Comparison of ENCODE assay signal across 9 mouse cellular contexts in the genomic region with DNA sequence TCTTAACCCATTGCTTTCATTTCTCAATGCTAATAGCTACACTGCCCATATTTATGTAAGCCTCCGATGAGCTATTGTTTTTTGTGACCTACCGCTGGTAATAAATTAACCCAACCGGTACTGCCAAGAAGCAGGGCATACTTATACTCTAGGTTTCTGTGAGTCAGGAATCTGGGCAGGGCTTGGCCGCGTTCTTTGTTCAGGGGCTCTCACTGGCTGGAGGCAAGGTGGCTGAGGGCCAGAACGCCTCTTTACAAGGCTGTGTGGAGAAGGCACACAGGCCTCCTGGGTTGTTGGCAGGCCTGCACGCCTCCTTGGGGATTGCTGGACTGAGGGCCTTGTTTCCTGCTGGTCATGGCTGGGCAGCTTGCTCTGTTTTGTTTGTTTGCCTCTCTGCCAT. TPM values are rescaled to one million over a fixed set of nuclear protein-coding genes. Genes with fewer than 3 reads are reported as not detected.
A peak's percentile ranks its signal among the peaks of the same experiment; 100 is the strongest.
DNase-seq lines count a peak whose midpoint lies in the region; ATAC-seq lines count a peak whose summit lies in the region.
"Had no signal": no experiment of that assay in that cellular context is flagged by ENCODE, and none has a peak within 500 bp of the region (broad histone marks: within the 10 kb centered on the region; RNA-seq: fewer than 3 reads in every experiment).

No protein-coding gene starts in this region.

- no peaks in the 10 kb centered on the region for H3K9me3 ChIP-seq in liver, embryonic 16.5 days (replicated peaks; ENCODE audit: control insufficient read depth, low read length)
- H3K9me3 ChIP-seq in liver, embryonic 11.5 days (ENCODE audit: control insufficient read depth, low read length): no peaks in the 10 kb centered on the region
- H3K9me3 ChIP-seq in hindbrain, embryonic 16.5 days (ENCODE audit: control insufficient read depth, low read length): no peaks in the 10 kb centered on the region
- H3K9me3 ChIP-seq in stomach, embryonic 14.5 days (ENCODE audit: control insufficient read depth, low read depth, low read length): no peaks in the 10 kb centered on the region

- no peak for DNase-seq in liver, embryonic 11.5 days (ENCODE audit: low spot score)
- peak; percentile 31 to 32 for DNase-seq in cerebellum, adult 18-20 months
- DNase-seq in layer of hippocampus, postnatal 36 days: peak; percentile 15 to 63
- no peak for DNase-seq in left cerebral cortex, adult 8-10 months (ENCODE audit: low spot score in 2 of 2)

- H3K27ac ChIP-seq in liver, embryonic 16.5 days (ENCODE audit: low read length): peak overlapping the region; percentile 83
- no peak overlapping the region for H3K27ac ChIP-seq in liver, embryonic 11.5 days (ENCODE audit: low read depth, low read length)
- peak overlapping the region; percentile 59; the same call in 1 of the 2 replicates for H3K27ac ChIP-seq in hindbrain, embryonic 16.5 days (ENCODE audit: low read depth, low read length)
- peak overlapping the region; percentile 70 for H3K27ac ChIP-seq in stomach, embryonic 14.5 days (ENCODE audit: low read length)

- H3K27me3 ChIP-seq in liver, embryonic 16.5 days (ENCODE audit: control insufficient read depth, insufficient read depth, low read depth, low read length): no peaks in the 10 kb centered on the region
- H3K27me3 ChIP-seq in liver, embryonic 11.5 days (replicated peaks; ENCODE audit: control insufficient read depth, insufficient read depth, low read length): no peaks in the 10 kb centered on the region
- H3K27me3 ChIP-seq in hindbrain, embryonic 16.5 days (replicated peaks; ENCODE audit: control insufficient read depth, insufficient read depth, low read length): no peaks in the 10 kb centered on the region
- H3K27me3 ChIP-seq in stomach, embryonic 14.5 days (ENCODE audit: control insufficient read depth, insufficient read depth, low read length): no peaks in the 10 kb centered on the region

- H3K4me2 ChIP-seq in liver, embryonic 16.5 days (ENCODE audit: low read depth, low read length): no peak overlapping the region
- no peak overlapping the region for H3K4me2 ChIP-seq in liver, embryonic 11.5 days
- H3K4me2 ChIP-seq in hindbrain, embryonic 16.5 days (ENCODE audit: low read length): no peak overlapping the region; the same call in 1 of the 2 replicates
- H3K4me2 ChIP-seq in stomach, embryonic 14.5 days (replicated peaks; ENCODE audit: low read depth, low read length): no peak overlapping the region

- H3K9ac ChIP-seq in liver, embryonic 16.5 days (ENCODE audit: low read depth, low read length): no peak overlapping the region
- H3K9ac ChIP-seq in liver, embryonic 11.5 days (ENCODE audit: low read depth, low read length): no peak overlapping the region
- H3K9ac ChIP-seq in hindbrain, embryonic 16.5 days (ENCODE audit: low read depth, low read length): no peak overlapping the region
- no peak overlapping the region for H3K9ac ChIP-seq in stomach, embryonic 14.5 days (replicated peaks; ENCODE audit: low read depth, low read length)

- 51% methylated on average over 7 of the region's 7 CpGs for WGBS in liver, embryonic 16.5 days (ENCODE audit: insufficient replicate concordance)
- WGBS in liver, embryonic 11.5 days: 84% methylated on average over 7 of the region's 7 CpGs
- 28% methylated on average over 7 of the region's 7 CpGs for WGBS in hindbrain, embryonic 16.5 days
- WGBS in stomach, embryonic 14.5 days: 43% methylated on average over 7 of the region's 7 CpGs

- no peak overlapping the region for H3K4me3 ChIP-seq in liver, embryonic 16.5 days (ENCODE audit: low read depth, low read length)
- H3K4me3 ChIP-seq in liver, embryonic 11.5 days (ENCODE audit: low read depth, low read length): no peak overlapping the region
- H3K4me3 ChIP-seq in hindbrain, embryonic 16.5 days (ENCODE audit: low read length): no peak overlapping the region
- H3K4me3 ChIP-seq in stomach, embryonic 14.5 days (ENCODE audit: low read depth, low read length): no peak overlapping the region

- no peaks in the 10 kb centered on the region for H3K36me3 ChIP-seq in liver, embryonic 16.5 days (ENCODE audit: control insufficient read depth, insufficient read depth)
- no peaks in the 10 kb centered on the region for H3K36me3 ChIP-seq in liver, embryonic 11.5 days (ENCODE audit: control insufficient read depth, insufficient read depth, low read length)
- H3K36me3 ChIP-seq in hindbrain, embryonic 16.5 days (ENCODE audit: control insufficient read depth, insufficient read depth, low read length): no peaks in the 10 kb centered on the region
- H3K36me3 ChIP-seq in stomach, embryonic 14.5 days (ENCODE audit: control insufficient read depth, insufficient read depth, low read length): no peaks in the 10 kb centered on the region

- ATAC-seq in liver, embryonic 16.5 days (ENCODE audit: low read depth): no peak
- ATAC-seq in liver, embryonic 11.5 days (replicated peaks; ENCODE audit: low FRiP score): no peak
- ATAC-seq in hindbrain, embryonic 16.5 days: peak; percentile 92
- peak; percentile 80 for ATAC-seq in stomach, embryonic 14.5 days (ENCODE audit: insufficient number of reproducible peaks, insufficient read depth, low FRiP score, low read depth)
- ATAC-seq in granulocyte monocyte progenitor cell, adult 5-6 weeks (replicated peaks; ENCODE audit: poor library complexity, severe bottlenecking): no peak

- H3K4me1 ChIP-seq in liver, embryonic 16.5 days (ENCODE audit: control insufficient read depth, low read depth, low read length): no peaks in the 10 kb centered on the region
- H3K4me1 ChIP-seq in liver, embryonic 11.5 days (replicated peaks; ENCODE audit: control insufficient read depth, insufficient read depth, low read length): no peaks in the 10 kb centered on the region
- peaks cover 12% of the 10 kb centered on the region for H3K4me1 ChIP-seq in hindbrain, embryonic 16.5 days (ENCODE audit: control insufficient read depth, insufficient read depth, low read depth, low read length)
- H3K4me1 ChIP-seq in stomach, embryonic 14.5 days (ENCODE audit: control insufficient read depth, insufficient read depth, low read length): no peaks in the 10 kb centered on the region

RNA-seq across cellular contexts. Expression of a gene that starts 1.1 kb away (rescaled TPM):
- 8.6 and 10.3 TPM in 2 replicates for polyA plus RNA-seq in liver, embryonic 16.5 days (2015; fragmentation: Nextera tagmentation; extraction: Ambion mirVana)
- 2.1 and 2.4 TPM in 2 replicates for polyA plus RNA-seq in liver, embryonic 11.5 days (2014; fragmentation: Nextera tagmentation; extraction: Ambion mirVana)
- polyA plus RNA-seq in hindbrain, embryonic 16.5 days (2015; fragmentation: Nextera tagmentation; extraction: Ambion mirVana): 28.9 and 29.9 TPM in 2 replicates
- 10 to 100 TPM; 91.3 to 99.4 TPM for total RNA-seq in layer of hippocampus, postnatal 36 days (2021)
- polyA plus RNA-seq in stomach, embryonic 14.5 days (2014; fragmentation: Nextera tagmentation; extraction: Ambion mirVana): 7.4 and 8.9 TPM in 2 replicates
- total RNA-seq in left cerebral cortex, adult 8-10 months (2022): 100 to 1,000 TPM; 351 to 426 (median 388) TPM
- not detected in 2 replicates for total RNA-seq in granulocyte monocyte progenitor cell, adult 5-6 weeks (2014; fragmentation: Nextera tagmentation)
- not detected in 2 replicates for total RNA-seq in granulocyte monocyte progenitor cell, adult 5-6 weeks (2017)
- total RNA-seq: neutrophil, adult 5-6 weeks had no signal

RNA-seq across cellular contexts. Expression of a gene that starts 45.3 kb away (rescaled TPM):
- 12.6 and 14.2 TPM in 2 replicates for polyA plus RNA-seq in liver, embryonic 16.5 days (2015; fragmentation: Nextera tagmentation; extraction: Ambion mirVana)
- 30.8 and 31.0 TPM in 2 replicates for polyA plus RNA-seq in liver, embryonic 11.5 days (2014; fragmentation: Nextera tagmentation; extraction: Ambion mirVana)
- polyA plus RNA-seq in hindbrain, embryonic 16.5 days (2015; fragmentation: Nextera tagmentation; extraction: Ambion mirVana): 3.2 and 3.7 TPM in 2 replicates
- total RNA-seq in layer of hippocampus, postnatal 36 days (2021): 10 to 100 TPM; 14.8 to 20.7 TPM
- polyA plus RNA-seq in stomach, embryonic 14.5 days (2014; fragmentation: Nextera tagmentation; extraction: Ambion mirVana): 5.3 and 6.2 TPM in 2 replicates
- total RNA-seq in left cerebral cortex, adult 8-10 months (2022): 10 to 100 TPM; 21.6 to 40.6 (median 29.6) TPM
- total RNA-seq in granulocyte monocyte progenitor cell, adult 5-6 weeks (2014; fragmentation: Nextera tagmentation): 104 and 179 TPM in 2 replicates
- 52.2 and 73.5 TPM in 2 replicates for total RNA-seq in granulocyte monocyte progenitor cell, adult 5-6 weeks (2017)

Comparison
In these comparisons a context has a peak if more than half of its experiments do, and no peak if none do; other contexts are left out.
1. ATAC-seq: peak in hindbrain, embryonic 16.5 days (single experiment) and stomach, embryonic 14.5 days (single experiment); none in liver, embryonic 16.5 days (single experiment), liver, embryonic 11.5 days (single experiment) and granulocyte monocyte progenitor cell, adult 5-6 weeks (single experiment).
2. DNase-seq: peak in cerebellum, adult 18-20 months (2 of 2) and layer of hippocampus, postnatal 36 days (2 of 2); none in liver, embryonic 11.5 days (single experiment) and left cerebral cortex, adult 8-10 months (0 of 2).